Mouse (Mus musculus) forebrain, postnatal 0 days (tissue): ENCODE data around the gene Bub3. TPM values are rescaled to one million over a fixed set of nuclear protein-coding genes. Genes with fewer than 3 reads are reported as not detected.

ENCODE experiments used
- ATAC-seq: fragments of 200-750 bp; cut with Nextera tagmentation; 2 replicates; pipeline ENCODE4 v1.8.0; 2017; ENCODE audit warnings: mild to moderate bottlenecking, moderate library complexity
- DNase-seq: peaks from one replicate; pipeline ENCODE4 v3.0.0-alpha.2; 2015
- H3K27ac ChIP-seq: fragments of 300-500 bp; sonication (generic); 2 replicates; pipeline ENCODE4 v1.5.1; 2014; ENCODE audit warnings: low read depth, mild to moderate bottlenecking, antibody characterized with exemption, low read length, moderate library complexity, mixed read lengths
- H3K27me3 ChIP-seq: fragments of 300-500 bp; sonication (generic); 2 replicates; pipeline ENCODE4 v1.6.1; 2014; ENCODE audit warnings: mild to moderate bottlenecking, low read length, mixed read lengths; ENCODE audit not compliant: insufficient read depth
- H3K36me3 ChIP-seq: fragments of 300-500 bp; sonication (generic); 2 replicates; pipeline ENCODE4 v1.6.1; 2014; ENCODE audit warnings: mild to moderate bottlenecking, moderate library complexity; ENCODE audit not compliant: insufficient read depth
- H3K4me1 ChIP-seq: fragments of 300-500 bp; sonication (generic); 2 replicates; pipeline ENCODE4 v1.6.1; 2014; ENCODE audit warnings: antibody characterized with exemption; ENCODE audit not compliant: insufficient read depth
- H3K4me2 ChIP-seq: fragments of 300-500 bp; sonication (generic); 2 replicates; pipeline ENCODE4 v1.6.1; 2014; ENCODE audit warnings: low read depth, mild to moderate bottlenecking, moderate library complexity
- H3K4me3 ChIP-seq: fragments of 300-500 bp; sonication (generic); 2 replicates; pipeline ENCODE4 v1.5.1; 2014; ENCODE audit warnings: low read depth, low read length, mixed read lengths
- H3K9ac ChIP-seq: fragments of 300-500 bp; sonication (generic); 2 replicates; pipeline ENCODE4 v1.6.1; 2014; ENCODE audit warnings: mild to moderate bottlenecking
- H3K9me3 ChIP-seq: fragments of 300-500 bp; sonication (generic); 2 replicates; pipeline ENCODE4 v1.6.1; 2016; ENCODE audit warnings: low read length
- CTCF ChIP-seq: sonication (generic); IDR thresholded peaks from 2 replicates; pipeline ENCODE4 v1.5.1; 2016; ENCODE audit warnings: antibody characterized with exemption, control low read depth, low read depth
- WGBS: fragments of 180-500 bp; shearing (Covaris S2); extraction: QIAGEN DNeasy Blood & Tissue Kit; methylation state at CpG from one replicate; pipeline ENCODE4 v1.1.7; 2014; 5-methylcytosine and 5-hydroxymethylcytosine counted together
- polyA plus RNA-seq: library from polyadenylated mRNA; unstranded; fragments of >200 nt; fragmentation: Nextera tagmentation; extraction: Ambion mirVana; gene quantifications from 2 replicates; pipeline ENCODE4 v1.2.1, GENCODE M21; 2015
- total RNA-seq: library from RNA; depleted of rRNA; stranded (reverse); fragments of >200 nt; gene quantifications from 2 replicates; pipeline ENCODE4 v1.2.3, GENCODE M21; 2014

Gene Bub3
- total and polyA plus RNA-seq, 2 experiments from 2014 or later = 95.3 to 124 TPM

- peaks cover 7% of the 10 kb centered on the region for H3K4me1 ChIP-seq
- 1% methylated on average over 37 of the region's 37 CpGs for WGBS
- TF ChIP-seq CTCF = no peak
- H3K9me3 ChIP-seq = no peaks in the 10 kb centered on the region
- H3K4me2 ChIP-seq = no peak overlapping the region
- no peaks in the 10 kb centered on the region for H3K36me3 ChIP-seq
- DNase-seq (peak; percentile 68), ATAC-seq (no peak)
- no peak overlapping the region for H3K4me3 ChIP-seq
- no peak overlapping the region for H3K27ac ChIP-seq
- H3K27me3 ChIP-seq = peaks cover 53% of the 10 kb centered on the region
- no peak overlapping the region for H3K9ac ChIP-seq
These were observed 3.3 kb upstream of the Bub3 start for GRCm38 (mm10) chr7:131556541-131557271.

DNA sequence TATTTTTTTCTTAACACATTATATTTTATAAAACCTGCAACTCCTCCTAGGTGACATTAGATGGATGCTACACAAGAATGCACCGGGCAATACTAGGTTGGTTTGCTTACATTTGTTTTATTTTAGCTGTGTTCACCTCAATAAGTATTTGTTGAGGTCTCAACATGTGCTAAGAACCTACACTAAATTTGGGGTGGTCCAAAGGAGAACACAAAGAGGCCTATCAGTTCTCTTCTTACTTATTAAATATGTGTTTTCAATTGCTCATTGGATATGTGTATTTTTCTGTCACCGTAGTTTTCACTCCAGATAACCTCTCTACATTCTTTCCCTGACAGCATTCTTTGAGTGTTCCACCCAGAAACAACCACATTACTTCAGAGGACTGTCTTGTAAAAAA lies 2.3 kb upstream of the Bub3 start:
- Histone ChIP-seq H3K4me1 (peaks cover 7% of the 10 kb centered on the region), H3K4me3 (no peak overlapping the region), H3K27me3 (peaks cover 49% of the 10 kb centered on the region), H3K9me3 (no peaks in the 10 kb centered on the region), H3K36me3 (peaks cover 6% of the 10 kb centered on the region; the same call in 1 of the 2 replicates), H3K4me2 (no peak overlapping the region), H3K27ac (no peak overlapping the region), H3K9ac (no peak overlapping the region)
- DNase-seq (peak; percentile 24), ATAC-seq (no peak)
- TF ChIP-seq CTCF = no peak
- 40% methylated on average over 2 of the region's 2 CpGs for WGBS

GRCm38 (mm10) chr7:131560697-131561042 lies 648 bp downstream of the Bub3 start:
- H3K27ac ChIP-seq = peak overlapping the region; percentile 94
- peaks cover 29% of the 10 kb centered on the region for H3K27me3 ChIP-seq
- peaks cover 7% of the 10 kb centered on the region for H3K4me1 ChIP-seq
- H3K9me3 ChIP-seq = no peaks in the 10 kb centered on the region
- H3K4me2 ChIP-seq = peak overlapping the region; percentile 64
- ATAC-seq = peak; percentile 34
- H3K36me3 ChIP-seq = peaks cover 17% of the 10 kb centered on the region; the same call in 1 of the 2 replicates
- peak overlapping the region; percentile 84 for H3K4me3 ChIP-seq
- H3K9ac ChIP-seq = peak overlapping the region; percentile 79
- no peak for DNase-seq
- TF ChIP-seq CTCF = no peak
- WGBS = under 1% methylated on average over 14 of the region's 14 CpGs

DNA sequence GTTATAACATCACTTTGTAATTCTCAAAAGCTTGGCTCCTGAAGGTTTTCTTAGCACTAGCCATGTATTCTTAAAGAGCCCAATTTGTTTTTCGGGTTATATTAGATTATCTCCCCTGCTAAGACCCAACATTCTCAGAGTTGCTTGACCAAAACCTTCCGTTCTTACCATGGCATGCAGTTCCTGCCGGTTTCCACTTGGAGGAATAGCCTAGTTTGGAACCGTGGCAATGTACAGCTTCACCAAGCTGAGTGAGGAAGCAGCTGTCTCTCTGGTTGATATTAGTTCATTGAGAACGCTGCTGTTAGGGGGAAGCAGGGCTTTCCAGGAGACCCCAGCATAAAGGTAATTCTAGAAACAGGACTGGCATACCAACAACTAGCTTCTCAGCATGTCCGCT lies 15.2 kb downstream of the Bub3 start:
- Histone ChIP-seq H3K36me3 (peaks cover 27% of the 10 kb centered on the region; the same call in 1 of the 2 replicates), H3K27me3 (no peaks in the 10 kb centered on the region), H3K4me1 (no peaks in the 10 kb centered on the region), H3K4me2 (no peak overlapping the region), H3K9me3 (no peaks in the 10 kb centered on the region), H3K9ac (no peak overlapping the region), H3K4me3 (no peak overlapping the region), H3K27ac (no peak overlapping the region)
- WGBS = 83% methylated on average over 6 of the region's 6 CpGs
- no peak for ATAC-seq
- no peak for DNase-seq
- peak; percentile 30 for TF ChIP-seq CTCF

- Histone ChIP-seq H3K27me3 (0 out of 2 replicates have a peak, but pooled peaks cover 4% of the 10 kb centered on the region), H3K9me3 (no peaks in the 10 kb centered on the region), H3K36me3 (no peaks in the 10 kb centered on the region), H3K4me3 (no peak overlapping the region), H3K9ac (no peak overlapping the region), H3K27ac (no peak overlapping the region), H3K4me1 (no peaks in the 10 kb centered on the region), H3K4me2 (no peak overlapping the region)
- DNase-seq = no peak
- ATAC-seq = no peak
- TF ChIP-seq CTCF = no peak
- WGBS = 83% methylated on average over 9 of the region's 9 CpGs
These were observed 22.2 kb downstream of the Bub3 start for GRCm38 (mm10) chr7:131582178-131582577.

DNA sequence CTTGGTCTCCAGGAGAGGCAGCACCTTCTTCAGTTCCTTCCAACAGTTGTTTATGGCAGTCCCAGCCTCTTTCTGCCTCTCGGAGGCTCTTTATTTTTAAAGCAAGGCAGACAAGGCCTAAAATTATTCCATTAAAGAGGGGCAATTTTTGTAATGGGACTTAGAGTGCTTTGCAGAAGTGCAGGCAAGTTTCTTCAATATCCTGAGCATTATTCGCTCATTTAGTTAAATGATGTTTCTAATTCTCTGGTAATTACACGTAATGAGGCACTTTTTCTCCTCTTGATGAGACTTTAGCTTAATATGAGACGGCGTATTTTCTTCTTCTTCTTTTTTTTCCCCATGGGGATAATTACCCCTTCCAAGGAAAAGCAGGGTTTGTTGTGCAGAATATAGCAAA lies 25.5 kb downstream of the Bub3 start:
- H3K4me2 ChIP-seq = no peak overlapping the region
- no peak overlapping the region for H3K4me3 ChIP-seq
- no peak overlapping the region for H3K9ac ChIP-seq
- TF ChIP-seq CTCF = no peak
- 0 out of 2 replicates have a peak, but pooled peaks cover 4% of the 10 kb centered on the region for H3K27me3 ChIP-seq
- 54% methylated on average over 5 of the region's 5 CpGs for WGBS
- H3K4me1 ChIP-seq = no peaks in the 10 kb centered on the region
- no peaks in the 10 kb centered on the region for H3K9me3 ChIP-seq
- H3K27ac ChIP-seq = no peak overlapping the region
- no peak for DNase-seq
- H3K36me3 ChIP-seq = no peaks in the 10 kb centered on the region
- ATAC-seq = peak; percentile 38; the same call in 1 of the 2 replicates

GRCm38 (mm10) chr7:131597779-131598482 lies 37.9 kb downstream of the Bub3 start:
- Histone ChIP-seq H3K9ac (peak overlapping the region; percentile 18; the same call in 1 of the 2 replicates), H3K9me3 (no peaks in the 10 kb centered on the region), H3K27me3 (peaks cover 9% of the 10 kb centered on the region), H3K27ac (no peak overlapping the region), H3K4me2 (peak overlapping the region; percentile 9; the same call in 1 of the 2 replicates), H3K36me3 (no peaks in the 10 kb centered on the region), H3K4me1 (peaks cover 4% of the 10 kb centered on the region; the same call in 1 of the 2 replicates), H3K4me3 (no peak overlapping the region)
- ATAC-seq (peak; percentile 76), DNase-seq (peak; percentile 50)
- WGBS = 6% methylated on average over 12 of the region's 12 CpGs
- no peak for TF ChIP-seq CTCF
